ENCODE assay signal across 23 mouse cellular contexts in the genomic region with DNA sequence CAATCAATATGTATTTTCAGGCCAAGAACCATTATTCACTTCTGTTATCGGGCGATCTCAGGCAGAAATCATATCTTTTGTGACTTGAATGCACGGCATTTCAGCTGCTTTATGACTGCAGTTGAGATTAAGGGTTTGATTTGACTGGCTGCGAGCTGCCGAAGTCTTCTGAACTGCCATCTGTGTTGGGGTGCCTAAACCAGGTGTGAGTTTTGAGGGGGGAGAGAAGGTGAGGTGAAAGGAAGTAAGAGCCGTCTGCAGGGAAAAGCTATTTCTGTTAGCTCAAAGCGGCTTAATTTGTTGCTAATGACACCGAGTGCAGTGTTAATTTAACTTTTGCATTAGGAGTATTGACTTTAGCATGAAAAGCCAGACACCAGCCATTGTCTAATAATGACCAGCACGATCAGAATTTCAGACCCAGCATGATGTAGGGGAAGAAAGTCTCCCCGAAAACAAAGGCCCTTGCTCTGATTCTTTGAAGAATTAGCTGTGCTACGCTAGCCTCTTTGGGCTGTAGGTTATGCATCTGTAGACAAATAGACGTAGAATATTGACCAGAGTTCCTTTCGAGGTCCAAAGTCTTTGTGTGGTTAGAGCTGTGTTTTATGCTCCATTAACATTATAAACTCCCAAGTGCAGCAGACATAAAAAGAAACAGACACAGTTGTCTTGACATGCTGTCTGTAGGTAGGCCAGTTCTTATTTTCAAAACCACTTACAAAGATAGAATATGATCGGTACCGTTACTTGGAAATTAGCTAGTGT. TPM values are rescaled to one million over a fixed set of nuclear protein-coding genes. Genes with fewer than 3 reads are reported as not detected.
A peak's percentile ranks its signal among the peaks of the same experiment; 100 is the strongest.
DNase-seq lines count a peak whose midpoint lies in the region; ATAC-seq and TF ChIP-seq lines count a peak whose summit lies in the region.
"Had no signal": no experiment of that assay in that cellular context is flagged by ENCODE, and none has a peak within 500 bp of the region (broad histone marks: within the 10 kb centered on the region; RNA-seq: fewer than 3 reads in every experiment).

No protein-coding gene starts in this region.

- no peak overlapping the region for H3K4me3 ChIP-seq in liver, postnatal 0 days (ENCODE audit: low read depth, low read length)
- no peak overlapping the region for H3K4me3 ChIP-seq in liver, embryonic 12.5 days
- no peak overlapping the region for H3K4me3 ChIP-seq in CH12.LX (replicated peaks in 1 of 3; ENCODE audit: low read depth in 2 of 3, low read length in 2 of 3, poor library complexity in 1 of 3)
- H3K4me3 ChIP-seq: embryonic facial prominence, embryonic 15.5 days; erythroblast, embryonic 14.5 days; forebrain, embryonic 10.5 days; gastrocnemius, adult 2 months; heart, embryonic 13.5 days; hindbrain, embryonic 12.5 days had no signal

- TF ChIP-seq RAD21 in CH12.LX (IDR thresholded peaks at IDR 0.05; ENCODE audit: low read depth, low read length) = no peak

- DNase-seq in kidney, adult 9 months = peak; percentile 81
- DNase-seq in kidney, postnatal 10 days = no peak
- DNase-seq in liver, postnatal 0 days = no peak
- no peak for DNase-seq in CH12.LX (ENCODE audit: extremely low read depth)
- DNase-seq in thymus, postnatal 4 days = peak; percentile 36
- no peak for DNase-seq in testis, postnatal 10 days (ENCODE audit: low spot score)
- DNase-seq: adrenal gland, postnatal 10 days; cerebellum, adult 11 months; cerebellum, adult 8-10 months; cerebellum, postnatal 14 days; embryo, embryonic 11 days; gastrocnemius, adult 2 months; gastrocnemius, postnatal 25 days; heart, postnatal 4 days had no signal

- peak; percentile 66 for ATAC-seq in liver, postnatal 0 days
- ATAC-seq in liver, embryonic 12.5 days = no peak
- ATAC-seq: CD4-positive, CD25-positive, alpha-beta regulatory T cell, adult 4 months; forebrain, embryonic 14.5 days had no signal

- H3K4me1 ChIP-seq in liver, postnatal 0 days (ENCODE audit: insufficient read depth) = no peaks in the 10 kb centered on the region; the same call in 1 of the 2 replicates
- no peaks in the 10 kb centered on the region for H3K4me1 ChIP-seq in liver, embryonic 12.5 days
- peaks cover 18 to 44% of the 10 kb centered on the region in 2 experiments; a peak in 3 of 4 replicates for H3K4me1 ChIP-seq in CH12.LX (ENCODE audit: control insufficient read depth in 1 of 2, insufficient read depth in 2 of 2)
- H3K4me1 ChIP-seq: embryonic facial prominence, embryonic 15.5 days; heart, embryonic 13.5 days; hindbrain, embryonic 12.5 days had no signal

- H3K36me3 ChIP-seq in liver, postnatal 0 days (replicated peaks; ENCODE audit: insufficient read depth, low read length) = no peaks in the 10 kb centered on the region
- no peaks in the 10 kb centered on the region for H3K36me3 ChIP-seq in liver, embryonic 12.5 days
- no peaks in the 10 kb centered on the region for H3K36me3 ChIP-seq in CH12.LX (replicated peaks in 1 of 2; ENCODE audit: control insufficient read depth in 1 of 2, insufficient read depth in 1 of 2, low read length in 1 of 2)
- H3K36me3 ChIP-seq: embryonic facial prominence, embryonic 15.5 days; forebrain, embryonic 10.5 days; heart, embryonic 13.5 days; hindbrain, embryonic 12.5 days had no signal

- no peaks in the 10 kb centered on the region for H3K9me3 ChIP-seq in liver, postnatal 0 days (ENCODE audit: low read length)
- no peaks in the 10 kb centered on the region for H3K9me3 ChIP-seq in liver, embryonic 12.5 days (replicated peaks)
- H3K9me3 ChIP-seq in CH12.LX (replicated peaks; ENCODE audit: low read length) = no peaks in the 10 kb centered on the region
- H3K9me3 ChIP-seq: embryonic facial prominence, embryonic 15.5 days; forebrain, embryonic 10.5 days; heart, embryonic 13.5 days; hindbrain, embryonic 12.5 days had no signal

- no peaks in the 10 kb centered on the region for H3K79me2 ChIP-seq in CH12.LX (replicated peaks; ENCODE audit: control insufficient read depth, extremely low read depth, insufficient read depth, poor library complexity, severe bottlenecking)

- no peak overlapping the region for H3K9ac ChIP-seq in liver, postnatal 0 days (replicated peaks)
- H3K9ac ChIP-seq in liver, embryonic 12.5 days = no peak overlapping the region
- no peak overlapping the region for H3K9ac ChIP-seq in CH12.LX (ENCODE audit: insufficient read depth, low read depth)
- H3K9ac ChIP-seq: embryonic facial prominence, embryonic 15.5 days; heart, embryonic 13.5 days; hindbrain, embryonic 12.5 days had no signal

- H3K27me3 ChIP-seq in liver, postnatal 0 days (ENCODE audit: insufficient read depth, low read length) = no peaks in the 10 kb centered on the region
- no peaks in the 10 kb centered on the region for H3K27me3 ChIP-seq in liver, embryonic 12.5 days (replicated peaks)
- no peaks in the 10 kb centered on the region for H3K27me3 ChIP-seq in CH12.LX (replicated peaks)
- H3K27me3 ChIP-seq: embryonic facial prominence, embryonic 15.5 days; heart, embryonic 13.5 days; hindbrain, embryonic 12.5 days had no signal

- no peak overlapping the region for H3K4me2 ChIP-seq in liver, postnatal 0 days (ENCODE audit: low read depth, low read length)
- H3K4me2 ChIP-seq in liver, embryonic 12.5 days = no peak overlapping the region
- peak overlapping the region; percentile 90 for H3K4me2 ChIP-seq in CH12.LX (ENCODE audit: insufficient read depth, low read depth, poor library complexity, severe bottlenecking)
- H3K4me2 ChIP-seq: embryonic facial prominence, embryonic 15.5 days; heart, embryonic 13.5 days; hindbrain, embryonic 12.5 days had no signal

- no peak for TF ChIP-seq POLR2A in CH12.LX (IDR thresholded peaks at IDR 0.05; ENCODE audit: low read depth, low read length)

- dilution Hi-C loops in CH12.LX (cut with MboI; ENCODE audit: extremely low pct_ligation_motif_present, extremely low pct_unique_long_range_greater_than_20kb, low sequenced_read_pairs) = no loop called here

- in situ Hi-C loops in CH12.LX (cut with MboI; ENCODE audit: low pct_ligation_motif_present, low pct_unique_long_range_greater_than_20kb, low sequenced_read_pairs) = no loop called here

- 72% methylated on average over 15 of the region's 15 CpGs for WGBS in liver, postnatal 0 days (ENCODE audit: insufficient replicate concordance)
- 72% methylated on average over 15 of the region's 15 CpGs for WGBS in liver, embryonic 12.5 days (ENCODE audit: insufficient replicate concordance)

- TF ChIP-seq CTCF in liver, postnatal 0 days (IDR thresholded peaks at IDR 0.05; ENCODE audit: low read depth) = no peak
- TF ChIP-seq CTCF in CH12.LX (conservative IDR thresholded peaks at IDR 0.05 in 1 of 2, IDR thresholded peaks at IDR 0.05 in 1 of 2; ENCODE audit: low read depth in 2 of 2, low read length in 2 of 2) = no peak

- no peak overlapping the region for H3K27ac ChIP-seq in liver, postnatal 0 days (ENCODE audit: low read depth)
- no peak overlapping the region for H3K27ac ChIP-seq in liver, embryonic 12.5 days
- H3K27ac ChIP-seq in CH12.LX (ENCODE audit: insufficient read depth, low read depth) = peak overlapping the region; percentile 37; the same call in 1 of the 2 replicates
- H3K27ac ChIP-seq: embryonic facial prominence, embryonic 15.5 days; forebrain, embryonic 10.5 days; gastrocnemius, adult 2 months; heart, embryonic 13.5 days; hindbrain, embryonic 12.5 days had no signal

- TF ChIP-seq EP300 in liver, postnatal 0 days (IDR thresholded peaks at IDR 0.05; ENCODE audit: low read depth) = no peak
- no peak for TF ChIP-seq EP300 in CH12.LX (IDR thresholded peaks at IDR 0.05; ENCODE audit: low read length)

TF ChIP-seq in CH12.LX, 34 proteins besides CTCF, POLR2A, EP300 and RAD21:
- TF ChIP-seq ZKSCAN1 (IDR thresholded peaks at IDR 0.05; ENCODE audit: borderline replicate concordance, low read depth, low read length) (no peak), IRF4 (IDR thresholded peaks at IDR 0.05; ENCODE audit: low read depth, low read length) (no peak), MAZ (IDR thresholded peaks at IDR 0.05; ENCODE audit: low read depth, low read length) (no peak), MXI1 (IDR thresholded peaks at IDR 0.05; ENCODE audit: low read depth, low read length) (no peak), NRF1 (IDR thresholded peaks at IDR 0.05; ENCODE audit: low read depth, low read length) (no peak), USF2 (conservative IDR thresholded peaks at IDR 0.05; ENCODE audit: low read depth, low read length) (no peak), ETS1 (conservative IDR thresholded peaks at IDR 0.05; ENCODE audit: low read depth, low read length) (no peak), ZMIZ1 (IDR thresholded peaks at IDR 0.05; ENCODE audit: low read depth, low read length) (no peak), JUN (IDR thresholded peaks at IDR 0.05; ENCODE audit: insufficient read depth, low read depth, low read length) (no peak), ELF1 (IDR thresholded peaks at IDR 0.05; ENCODE audit: low read depth, low read length) (no peak), HCFC1 (IDR thresholded peaks at IDR 0.05; ENCODE audit: low read depth, low read length) (no peak), MYC (IDR thresholded peaks at IDR 0.05; ENCODE audit: low read depth, low read length) (no peak), E2F4 (IDR thresholded peaks at IDR 0.05; ENCODE audit: insufficient replicate concordance, low read depth, low read length) (no peak), POLR2AphosphoS2 (IDR thresholded peaks at IDR 0.05; ENCODE audit: low read depth, low read length) (no peak)

RNA-seq across cellular contexts. Expression of a gene that starts 35.2 kb away (rescaled TPM):
- polyA plus RNA-seq in liver, postnatal 0 days (2015; fragmentation: Nextera tagmentation; extraction: Ambion mirVana) = 89.6 and 97.3 TPM in 2 replicates
- 13.4 and 14.2 TPM in 2 replicates for polyA plus RNA-seq in liver, embryonic 12.5 days (2016; fragmentation: Nextera tagmentation; extraction: Ambion mirVana)
- total RNA-seq in CH12.LX (2012; rRNA removed) = 0.17 and 0.29 TPM in 2 replicates
- 0.30 and 0.35 TPM in 2 replicates for total RNA-seq in CH12.LX (2014; rRNA removed)
- polyA plus RNA-seq in CH12.LX (2012; ENCODE audit: insufficient read length, low read depth) = 0.52 and 0.70 TPM in 2 replicates
- total RNA-seq: MEL had no signal

Comparison
In these comparisons a context has a peak if more than half of its experiments do, and no peak if none do; other contexts are left out.
1. DNase-seq: peak in kidney, adult 9 months (single experiment) and thymus, postnatal 4 days (single experiment); none in kidney, postnatal 10 days (single experiment), liver, postnatal 0 days (single experiment), CH12.LX (single experiment) and testis, postnatal 10 days (single experiment).